Mouse (Mus musculus) gastrocnemius, postnatal 10 days (tissue): ENCODE data around the gene Polh. TPM values are rescaled to one million over a fixed set of nuclear protein-coding genes. Genes with fewer than 3 reads are reported as not detected.

ENCODE experiments used
- DNase-seq: peaks from one replicate; pipeline ENCODE4 v3.0.0; 2021; ENCODE audit warnings: mixed read lengths
- total RNA-seq, 2 experiments: library from RNA; stranded (reverse); gene quantifications; 2 replicates each; pipeline ENCODE4 v1.2.3; 2021

The Polh gene
- total RNA-seq, 2 experiments from 2014 or later: 13.7 to 14.9 TPM

- DNase-seq: peak; percentile 30
Measured at GRCm38 (mm10) chr17:46168318-46168717, 34.1 kb downstream of the Polh start.

GRCm38 (mm10) chr17:46167014-46167413 lies 35.4 kb downstream of the Polh start:
- DNase-seq: no peak

GRCm38 (mm10) chr17:46166270-46166669 lies 36.2 kb downstream of the Polh start:
- DNase-seq: no peak

GRCm38 (mm10) chr17:46165460-46165859 lies 37.0 kb downstream of the Polh start:
- no peak for DNase-seq

- no peak for DNase-seq
Measured at GRCm38 (mm10) chr17:46164791-46165190, 37.7 kb downstream of the Polh start.

- no peak for DNase-seq
Measured at GRCm38 (mm10) chr17:46164301-46164700, 38.1 kb downstream of the Polh start.

- DNase-seq: no peak
Measured at GRCm38 (mm10) chr17:46162951-46163421, 39.5 kb downstream of the Polh start.

GRCm38 (mm10) chr17:46162551-46162950 lies 39.9 kb downstream of the Polh start:
- no peak for DNase-seq

GRCm38 (mm10) chr17:46161710-46162109 lies 40.7 kb downstream of the Polh start:
- no peak for DNase-seq

GRCm38 (mm10) chr17:46161179-46161578 lies 41.3 kb downstream of the Polh start:
- no peak for DNase-seq

- DNase-seq: peak; percentile 85
Measured at GRCm38 (mm10) chr17:46160686-46161085, 41.8 kb downstream of the Polh start, which contains the start of gene Gtpbp2. Gene Gtpbp2 (plus strand): TSS chr17:46161032.

GRCm38 (mm10) chr17:46160090-46160662 lies 42.3 kb downstream of the Polh start:
- DNase-seq: peak; percentile 89

GRCm38 (mm10) chr17:46159236-46159635 lies 43.2 kb downstream of the Polh start:
- DNase-seq: no peak

- no peak for DNase-seq
Measured at GRCm38 (mm10) chr17:46157131-46157530, 45.3 kb downstream of the Polh start.

- DNase-seq: no peak
Measured at GRCm38 (mm10) chr17:46156680-46157079, 45.8 kb downstream of the Polh start.

- no peak for DNase-seq
Measured at GRCm38 (mm10) chr17:46154336-46154735, 48.1 kb downstream of the Polh start.

GRCm38 (mm10) chr17:46152847-46153782 lies 49.3 kb downstream of the Polh start, which contains the start of gene Mad2l1bp:
Gene Mad2l1bp (minus strand): TSS chr17:46153553.
- DNase-seq: peak; percentile 79

GRCm38 (mm10) chr17:46143578-46144423 lies 58.6 kb downstream of the Polh start, which contains the start of gene Rsph9:
Gene Rsph9 (minus strand): TSS chr17:46144216.
- DNase-seq: peak; percentile 75

- no peak for DNase-seq
Measured at GRCm38 (mm10) chr17:46139872-46140271, 62.6 kb downstream of the Polh start.

- no peak for DNase-seq
Measured at GRCm38 (mm10) chr17:46138563-46139236, 63.7 kb downstream of the Polh start.

GRCm38 (mm10) chr17:46132862-46133261 lies 69.6 kb downstream of the Polh start:
- DNase-seq: no peak
